Mouse (Mus musculus): ENCODE data around the gene Dip2c. TPM values are rescaled to one million over a fixed set of nuclear protein-coding genes. Genes with fewer than 3 reads are reported as not detected.

Dip2c gene
- polyA plus RNA-seq, 1 experiment from 2014 or later = 7.1 TPM

- Histone ChIP-seq H3K9me3 (ENCODE audit: control insufficient read depth, low read length) (peaks cover 5% of the 10 kb centered on the region; the same call in 1 of the 2 replicates), H3K4me3 (ENCODE audit: low read depth, low read length) (no peak overlapping the region), H3K27me3 (ENCODE audit: control insufficient read depth, insufficient read depth, low read length) (no peaks in the 10 kb centered on the region), H3K4me2 (no peak overlapping the region), H3K27ac (ENCODE audit: low read depth, low read length) (no peak overlapping the region), H3K4me1 (ENCODE audit: control insufficient read depth, insufficient read depth, low read length) (no peaks in the 10 kb centered on the region), H3K9ac (ENCODE audit: low read length) (no peak overlapping the region), H3K36me3 (ENCODE audit: control insufficient read depth, insufficient read depth, low read length) (no peaks in the 10 kb centered on the region)
- DNase-seq (ENCODE audit: low spot score, missing footprints) (no peak), ATAC-seq (ENCODE audit: low FRiP score) (no peak)
- WGBS = 81% methylated on average over 5 of the region's 5 CpGs
Observed at GRCm38 (mm10) chr13:9390204-9390804, 114.0 kb downstream of the Dip2c start.

DNA sequence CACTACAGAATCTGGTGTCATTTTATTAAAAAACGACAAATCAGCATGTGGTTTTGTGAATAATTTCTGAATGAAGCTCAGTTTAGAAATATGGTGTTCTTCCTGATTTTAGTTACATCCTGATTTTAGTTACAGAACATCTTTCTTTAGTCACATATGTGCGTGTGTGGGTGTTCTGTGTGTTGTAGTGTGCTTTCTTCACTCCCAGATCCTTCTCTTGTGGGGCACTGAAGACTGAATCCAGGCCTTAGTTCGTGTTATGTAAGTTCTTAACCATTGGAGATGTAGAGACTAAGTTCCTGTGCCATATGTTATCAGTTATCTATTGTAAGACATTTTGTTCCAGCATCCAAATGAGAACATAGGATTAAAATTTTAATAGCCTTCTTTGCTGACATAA lies 117.1 kb downstream of the Dip2c start:
- H3K27ac ChIP-seq (ENCODE audit: low read depth, low read length) = no peak overlapping the region
- no peaks in the 10 kb centered on the region for H3K4me1 ChIP-seq (ENCODE audit: control insufficient read depth, insufficient read depth, low read length)
- no peak overlapping the region for H3K4me3 ChIP-seq (ENCODE audit: low read depth, low read length)
- H3K4me2 ChIP-seq = no peak overlapping the region
- 89% methylated on average over 3 of the region's 3 CpGs for WGBS
- no peak for DNase-seq (ENCODE audit: low spot score, missing footprints)
- ATAC-seq (ENCODE audit: low FRiP score) = no peak
- no peaks in the 10 kb centered on the region for H3K36me3 ChIP-seq (ENCODE audit: control insufficient read depth, insufficient read depth, low read length)
- H3K27me3 ChIP-seq (ENCODE audit: control insufficient read depth, insufficient read depth, low read length) = no peaks in the 10 kb centered on the region
- no peaks in the 10 kb centered on the region for H3K9me3 ChIP-seq (ENCODE audit: control insufficient read depth, low read length)
- H3K9ac ChIP-seq (ENCODE audit: low read length) = no peak overlapping the region

- no peaks in the 10 kb centered on the region for H3K9me3 ChIP-seq (ENCODE audit: control insufficient read depth, low read length)
- DNase-seq (ENCODE audit: low spot score, missing footprints) (no peak), ATAC-seq (ENCODE audit: low FRiP score) (no peak)
- H3K36me3 ChIP-seq (ENCODE audit: control insufficient read depth, insufficient read depth, low read length) = no peaks in the 10 kb centered on the region
- no peak overlapping the region for H3K9ac ChIP-seq (ENCODE audit: low read length)
- H3K27ac ChIP-seq (ENCODE audit: low read depth, low read length) = no peak overlapping the region
- WGBS = 86% methylated on average over 1 of the region's 1 CpGs
- H3K4me1 ChIP-seq (ENCODE audit: control insufficient read depth, insufficient read depth, low read length) = no peaks in the 10 kb centered on the region
- no peaks in the 10 kb centered on the region for H3K27me3 ChIP-seq (ENCODE audit: control insufficient read depth, insufficient read depth, low read length)
- H3K4me2 ChIP-seq = no peak overlapping the region
- H3K4me3 ChIP-seq (ENCODE audit: low read depth, low read length) = no peak overlapping the region
Observed at GRCm38 (mm10) chr13:9395286-9395685, 119.0 kb downstream of the Dip2c start.

DNA sequence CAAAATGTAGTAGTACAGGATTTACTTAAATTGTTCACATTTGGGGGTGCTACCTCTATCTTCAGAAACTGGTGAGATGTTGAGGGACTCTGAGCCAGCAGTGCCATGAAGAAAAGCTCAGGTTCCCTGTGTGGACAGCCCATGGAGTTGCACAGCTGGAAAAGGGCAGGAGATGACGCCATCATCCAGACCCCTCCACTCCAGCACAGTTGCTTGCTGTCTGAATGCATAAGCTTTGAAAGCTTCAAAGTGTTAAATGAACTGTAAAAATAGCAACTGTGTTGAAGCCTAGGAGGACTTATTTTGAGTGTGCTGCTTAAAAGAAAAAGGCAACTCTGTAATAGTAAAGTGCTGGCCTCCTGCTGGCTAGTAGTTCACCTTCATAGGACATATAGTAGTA lies 122.5 kb downstream of the Dip2c start:
- WGBS = 36% methylated on average over 1 of the region's 1 CpGs
- no peak overlapping the region for H3K4me2 ChIP-seq
- no peak overlapping the region for H3K27ac ChIP-seq (ENCODE audit: low read depth, low read length)
- no peaks in the 10 kb centered on the region for H3K27me3 ChIP-seq (ENCODE audit: control insufficient read depth, insufficient read depth, low read length)
- H3K36me3 ChIP-seq (ENCODE audit: control insufficient read depth, insufficient read depth, low read length) = no peaks in the 10 kb centered on the region
- ATAC-seq (ENCODE audit: low FRiP score) (no peak), DNase-seq (ENCODE audit: low spot score, missing footprints) (no peak)
- H3K4me3 ChIP-seq (ENCODE audit: low read depth, low read length) = no peak overlapping the region
- no peaks in the 10 kb centered on the region for H3K4me1 ChIP-seq (ENCODE audit: control insufficient read depth, insufficient read depth, low read length)
- H3K9ac ChIP-seq (ENCODE audit: low read length) = no peak overlapping the region
- H3K9me3 ChIP-seq (ENCODE audit: control insufficient read depth, low read length) = peaks cover 4% of the 10 kb centered on the region; the same call in 1 of the 2 replicates

DNA sequence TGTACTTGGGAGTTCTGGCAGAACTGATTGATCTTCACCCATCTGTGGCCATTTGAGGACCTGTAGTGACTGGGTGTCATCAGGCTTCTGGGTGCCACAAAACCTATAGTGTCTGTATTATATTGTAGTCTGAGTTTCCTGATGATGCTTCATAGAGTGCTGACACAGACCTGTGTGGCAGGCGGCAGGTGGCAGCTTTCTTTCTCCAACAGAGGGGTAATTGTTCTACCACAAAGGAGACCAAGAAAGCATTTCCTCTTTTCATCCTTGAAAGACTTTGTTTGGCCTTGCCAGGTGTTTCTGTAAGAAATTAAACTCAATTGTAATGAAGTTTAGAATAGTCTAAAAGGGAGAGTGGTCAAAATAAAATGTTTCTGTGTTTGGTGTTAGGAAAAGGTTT lies 129.1 kb downstream of the Dip2c start:
- H3K9ac ChIP-seq (ENCODE audit: low read length) = no peak overlapping the region
- no peak for DNase-seq (ENCODE audit: low spot score, missing footprints)
- 58% methylated on average over 1 of the region's 1 CpGs for WGBS
- no peak overlapping the region for H3K27ac ChIP-seq (ENCODE audit: low read depth, low read length)
- H3K4me3 ChIP-seq (ENCODE audit: low read depth, low read length) = no peak overlapping the region
- no peak overlapping the region for H3K4me2 ChIP-seq
- H3K9me3 ChIP-seq (ENCODE audit: control insufficient read depth, low read length) = peaks cover 4% of the 10 kb centered on the region; the same call in 1 of the 2 replicates
- H3K36me3 ChIP-seq (ENCODE audit: control insufficient read depth, insufficient read depth, low read length) = no peaks in the 10 kb centered on the region
- H3K4me1 ChIP-seq (ENCODE audit: control insufficient read depth, insufficient read depth, low read length) = no peaks in the 10 kb centered on the region
- no peaks in the 10 kb centered on the region for H3K27me3 ChIP-seq (ENCODE audit: control insufficient read depth, insufficient read depth, low read length)
- ATAC-seq (ENCODE audit: low FRiP score) = no peak

DNA sequence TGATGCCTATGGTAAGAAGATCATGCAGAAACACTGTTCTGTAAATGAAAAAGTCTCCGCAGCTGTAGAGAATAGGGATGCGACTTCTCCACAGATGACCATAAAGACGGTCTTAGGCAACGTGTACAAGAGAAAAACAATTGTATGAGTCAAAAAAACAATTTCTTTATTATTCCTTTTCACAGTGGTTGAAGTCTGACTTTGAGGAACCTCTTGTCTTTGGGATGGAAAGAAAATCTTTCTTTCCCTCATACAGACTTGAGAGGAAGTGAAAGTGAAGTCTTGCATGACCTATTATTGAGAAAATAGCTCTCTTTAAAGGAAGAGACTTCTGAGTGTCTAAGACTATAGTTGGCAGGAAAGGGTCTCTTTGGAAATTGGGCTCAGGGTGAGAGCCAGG lies 132.7 kb downstream of the Dip2c start:
- Histone ChIP-seq H3K27me3 (ENCODE audit: control insufficient read depth, insufficient read depth, low read length) (no peaks in the 10 kb centered on the region), H3K27ac (ENCODE audit: low read depth, low read length) (no peak overlapping the region), H3K36me3 (ENCODE audit: control insufficient read depth, insufficient read depth, low read length) (no peaks in the 10 kb centered on the region), H3K9ac (ENCODE audit: low read length) (no peak overlapping the region), H3K4me1 (ENCODE audit: control insufficient read depth, insufficient read depth, low read length) (no peaks in the 10 kb centered on the region), H3K9me3 (ENCODE audit: control insufficient read depth, low read length) (no peaks in the 10 kb centered on the region), H3K4me3 (ENCODE audit: low read depth, low read length) (no peak overlapping the region), H3K4me2 (no peak overlapping the region)
- WGBS = 94% methylated on average over 4 of the region's 4 CpGs
- ATAC-seq (ENCODE audit: low FRiP score) (no peak), DNase-seq (ENCODE audit: low spot score, missing footprints) (no peak)

GRCm38 (mm10) chr13:9418441-9418840 lies 142.1 kb downstream of the Dip2c start:
- no peaks in the 10 kb centered on the region for H3K27me3 ChIP-seq (ENCODE audit: control insufficient read depth, insufficient read depth, low read length)
- no peak overlapping the region for H3K27ac ChIP-seq (ENCODE audit: low read depth, low read length)
- ATAC-seq (ENCODE audit: low FRiP score) = no peak
- no peaks in the 10 kb centered on the region for H3K36me3 ChIP-seq (ENCODE audit: control insufficient read depth, insufficient read depth, low read length)
- H3K4me3 ChIP-seq (ENCODE audit: low read depth, low read length) = no peak overlapping the region
- WGBS = 89% methylated on average over 3 of the region's 3 CpGs
- no peak overlapping the region for H3K4me2 ChIP-seq
- DNase-seq (ENCODE audit: low spot score, missing footprints) = no peak
- no peaks in the 10 kb centered on the region for H3K9me3 ChIP-seq (ENCODE audit: control insufficient read depth, low read length)
- H3K4me1 ChIP-seq (ENCODE audit: control insufficient read depth, insufficient read depth, low read length) = no peaks in the 10 kb centered on the region
- H3K9ac ChIP-seq (ENCODE audit: low read length) = no peak overlapping the region

DNA sequence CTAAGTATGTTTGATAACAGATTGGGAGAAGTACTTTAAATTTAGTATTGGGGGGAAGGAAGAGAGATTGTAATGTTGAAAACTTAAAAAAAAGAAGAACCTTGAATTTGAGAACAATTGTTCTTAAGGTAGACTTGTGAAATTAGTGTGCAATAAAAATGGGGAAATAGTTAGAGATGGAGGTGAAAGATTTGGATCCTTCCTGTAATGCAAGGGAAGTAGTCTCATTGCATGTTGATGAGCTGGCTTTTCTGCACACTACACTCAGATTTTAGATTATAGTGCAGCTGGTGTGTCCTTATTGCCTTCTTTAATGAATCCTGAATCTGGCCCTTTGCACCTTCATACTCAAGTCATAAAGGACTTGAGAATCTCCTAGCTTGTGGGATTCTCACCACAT lies 142.9 kb downstream of the Dip2c start:
- no peaks in the 10 kb centered on the region for H3K27me3 ChIP-seq (ENCODE audit: control insufficient read depth, insufficient read depth, low read length)
- H3K4me2 ChIP-seq = no peak overlapping the region
- H3K4me1 ChIP-seq (ENCODE audit: control insufficient read depth, insufficient read depth, low read length) = no peaks in the 10 kb centered on the region
- DNase-seq (ENCODE audit: low spot score, missing footprints) (no peak), ATAC-seq (ENCODE audit: low FRiP score) (no peak)
- H3K9ac ChIP-seq (ENCODE audit: low read length) = no peak overlapping the region
- H3K36me3 ChIP-seq (ENCODE audit: control insufficient read depth, insufficient read depth, low read length) = no peaks in the 10 kb centered on the region
- no peaks in the 10 kb centered on the region for H3K9me3 ChIP-seq (ENCODE audit: control insufficient read depth, low read length)
- no peak overlapping the region for H3K4me3 ChIP-seq (ENCODE audit: low read depth, low read length)
- H3K27ac ChIP-seq (ENCODE audit: low read depth, low read length) = no peak overlapping the region

- Histone ChIP-seq H3K4me2 (no peak overlapping the region), H3K4me1 (ENCODE audit: control insufficient read depth, insufficient read depth, low read length) (no peaks in the 10 kb centered on the region), H3K9ac (ENCODE audit: low read length) (no peak overlapping the region), H3K36me3 (ENCODE audit: control insufficient read depth, insufficient read depth, low read length) (no peaks in the 10 kb centered on the region), H3K9me3 (ENCODE audit: control insufficient read depth, low read length) (no peaks in the 10 kb centered on the region), H3K27ac (ENCODE audit: low read depth, low read length) (no peak overlapping the region), H3K4me3 (ENCODE audit: low read depth, low read length) (no peak overlapping the region), H3K27me3 (ENCODE audit: control insufficient read depth, insufficient read depth, low read length) (no peaks in the 10 kb centered on the region)
- ATAC-seq (ENCODE audit: low FRiP score) (no peak), DNase-seq (ENCODE audit: low spot score, missing footprints) (no peak)
- 93% methylated on average over 4 of the region's 4 CpGs for WGBS
Observed at GRCm38 (mm10) chr13:9421949-9422348, 145.6 kb downstream of the Dip2c start.

Data from midbrain, embryonic 11.5 days (tissue).